Mouse (Mus musculus): ENCODE measurements around the gene Cldn3. TPM values are rescaled to one million over a fixed set of nuclear protein-coding genes. Genes with fewer than 3 reads are reported as not detected.

Cldn3 gene
- total and polyA plus RNA-seq, 2 experiments from 2014 or later = 4.7 to 10.5 TPM

DNA sequence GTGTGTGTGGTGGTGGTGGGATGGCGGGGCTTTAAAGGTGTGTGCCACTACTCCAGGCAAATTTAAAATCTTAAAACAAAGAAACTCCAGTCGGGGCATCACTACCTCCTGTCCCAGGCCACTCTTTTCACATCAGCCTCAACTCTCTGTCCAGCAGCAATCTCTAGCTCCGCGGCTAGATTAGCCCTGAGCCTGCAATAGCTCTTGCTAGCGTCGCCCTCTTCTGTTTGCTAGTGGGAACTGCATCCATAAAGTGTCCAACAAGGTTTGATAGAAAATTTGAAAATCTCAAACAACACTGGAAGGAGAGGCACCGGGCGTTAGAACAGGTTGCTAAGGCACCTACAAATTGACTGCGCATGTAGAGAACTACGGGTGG, 20.6 kb upstream of the Cldn3 start:
- Histone ChIP-seq H3K27ac (no peak overlapping the region), H3K27me3 (ENCODE audit: insufficient read depth, low read length) (no peaks in the 10 kb centered on the region), H3K9me3 (ENCODE audit: low read length) (no peaks in the 10 kb centered on the region), H3K4me1 (ENCODE audit: insufficient read depth, low read length) (peaks cover 4% of the 10 kb centered on the region; the same call in 1 of the 2 replicates), H3K4me3 (ENCODE audit: low read length) (peak overlapping the region; percentile 23), H3K4me2 (ENCODE audit: low read depth, low read length) (peak overlapping the region; percentile 54), H3K36me3 (ENCODE audit: insufficient read depth, low read length) (no peaks in the 10 kb centered on the region), H3K9ac (replicated peaks; ENCODE audit: low read length) (no peak overlapping the region)
- DNase-seq (ENCODE audit: low spot score) = peak; percentile 90
- 8% methylated on average over 10 of the region's 10 CpGs for WGBS
- ATAC-seq = peak; percentile 56; the same call in 1 of the 2 replicates
- TF ChIP-seq CTCF (IDR thresholded peaks at IDR 0.05; ENCODE audit: low read depth) = peak; percentile 85

DNA sequence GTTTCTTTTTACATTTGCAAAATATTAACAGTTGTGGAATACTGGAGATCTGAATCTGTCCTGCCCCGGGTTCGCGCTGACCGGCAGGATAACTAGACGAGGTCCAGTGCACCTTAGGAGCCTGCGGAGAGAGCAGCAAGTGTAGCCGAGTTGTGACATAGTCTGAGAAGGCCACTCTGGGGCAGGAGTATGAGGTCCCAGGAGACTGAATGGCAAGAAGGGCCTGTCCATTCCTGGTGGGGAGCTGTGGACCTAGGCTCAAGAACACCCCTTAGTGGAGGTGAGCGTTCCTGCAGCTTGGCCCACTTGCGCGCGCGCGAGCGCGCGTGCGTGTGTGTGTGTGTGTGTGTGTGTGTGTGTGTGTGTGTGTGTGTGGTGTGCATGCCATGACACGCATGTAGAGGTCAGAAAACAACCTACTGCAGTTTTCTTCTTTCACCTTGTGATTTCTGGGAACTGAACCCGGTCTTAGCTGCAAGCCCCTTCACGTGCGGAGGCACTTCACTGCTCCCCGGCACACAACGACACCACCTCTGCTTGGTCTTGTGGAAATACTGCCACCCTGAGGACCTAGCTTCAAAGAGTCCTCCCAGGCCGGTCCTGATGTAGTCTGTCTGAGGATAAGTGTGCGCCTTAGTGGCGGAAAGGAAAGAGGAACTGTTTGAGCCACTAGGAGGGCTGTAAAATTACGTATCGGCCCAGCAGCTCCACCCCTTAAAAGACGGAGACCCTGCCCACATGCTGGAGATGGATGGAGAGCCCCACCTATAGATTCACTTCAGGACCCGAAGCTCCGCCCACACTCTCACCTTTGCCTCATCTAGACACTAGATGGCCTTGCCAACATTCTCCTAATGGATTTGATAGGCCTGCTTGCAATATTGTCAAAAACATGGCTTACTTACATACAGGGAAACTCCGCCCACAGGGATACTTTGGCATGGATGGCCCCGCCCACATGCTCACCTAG, 19.9 kb upstream of the Cldn3 start:
- H3K27me3 ChIP-seq (ENCODE audit: insufficient read depth, low read length) = no peaks in the 10 kb centered on the region
- H3K27ac ChIP-seq = no peak overlapping the region
- H3K9ac ChIP-seq (replicated peaks; ENCODE audit: low read length) = no peak overlapping the region
- no peaks in the 10 kb centered on the region for H3K9me3 ChIP-seq (ENCODE audit: low read length)
- peak overlapping the region; percentile 23 for H3K4me3 ChIP-seq (ENCODE audit: low read length)
- DNase-seq (ENCODE audit: low spot score) = peak; percentile 76
- peak; percentile 80 for ATAC-seq
- H3K36me3 ChIP-seq (ENCODE audit: insufficient read depth, low read length) = no peaks in the 10 kb centered on the region
- H3K4me2 ChIP-seq (ENCODE audit: low read depth, low read length) = peak overlapping the region; percentile 54
- TF ChIP-seq CTCF (IDR thresholded peaks at IDR 0.05; ENCODE audit: low read depth) = peak; percentile 43; the same call in 1 of the 2 replicates
- peaks cover 4% of the 10 kb centered on the region; the same call in 1 of the 2 replicates for H3K4me1 ChIP-seq (ENCODE audit: insufficient read depth, low read length)
- 7% methylated on average over 24 of the region's 33 CpGs for WGBS

DNA sequence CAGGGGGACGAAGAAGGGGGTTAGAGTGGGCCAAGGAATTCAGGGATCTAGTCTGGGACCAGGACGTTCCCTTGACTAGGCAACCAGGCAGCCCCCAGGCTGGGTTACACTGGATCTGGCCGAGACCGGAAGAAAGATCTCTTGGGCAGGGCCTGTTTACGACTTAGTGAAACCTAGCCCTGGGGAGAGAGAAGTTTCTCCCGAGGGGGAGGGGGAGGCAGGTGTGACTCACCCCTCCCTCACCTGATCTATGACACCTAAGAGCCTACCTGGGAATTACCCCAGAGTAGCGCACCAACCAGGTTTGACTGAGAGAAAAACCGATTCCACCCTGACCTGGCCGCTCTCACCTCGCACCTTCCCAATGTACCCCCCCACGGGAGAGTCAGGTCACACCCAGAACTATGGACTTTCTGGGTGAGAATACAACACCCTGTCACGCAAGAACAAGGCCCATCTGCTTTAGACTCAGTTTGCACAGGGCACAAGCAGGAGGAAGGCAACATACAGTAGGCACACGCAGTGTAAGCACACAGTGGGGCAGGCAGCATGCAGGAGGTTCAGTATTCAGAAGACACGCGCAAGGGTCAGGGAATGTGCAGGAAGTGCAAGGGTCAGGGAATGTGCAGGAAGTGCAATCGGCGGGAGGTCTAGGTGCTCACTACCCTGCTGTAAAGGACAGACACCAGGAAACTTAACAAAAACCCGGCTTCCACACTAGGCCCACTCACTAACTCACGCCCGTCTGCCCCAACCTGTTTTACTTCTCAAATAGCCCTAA, 18.7 kb upstream of the Cldn3 start:
- Histone ChIP-seq H3K4me2 (ENCODE audit: low read depth, low read length) (no peak overlapping the region), H3K27ac (no peak overlapping the region), H3K4me1 (ENCODE audit: insufficient read depth, low read length) (peaks cover 4% of the 10 kb centered on the region; the same call in 1 of the 2 replicates), H3K9me3 (ENCODE audit: low read length) (no peaks in the 10 kb centered on the region), H3K9ac (replicated peaks; ENCODE audit: low read length) (no peak overlapping the region), H3K27me3 (ENCODE audit: insufficient read depth, low read length) (no peaks in the 10 kb centered on the region), H3K4me3 (ENCODE audit: low read length) (no peak overlapping the region), H3K36me3 (ENCODE audit: insufficient read depth, low read length) (no peaks in the 10 kb centered on the region)
- WGBS = 86% methylated on average over 20 of the region's 20 CpGs
- ATAC-seq (no peak), DNase-seq (ENCODE audit: low spot score) (no peak)
- TF ChIP-seq CTCF (IDR thresholded peaks at IDR 0.05; ENCODE audit: low read depth) = no peak

DNA sequence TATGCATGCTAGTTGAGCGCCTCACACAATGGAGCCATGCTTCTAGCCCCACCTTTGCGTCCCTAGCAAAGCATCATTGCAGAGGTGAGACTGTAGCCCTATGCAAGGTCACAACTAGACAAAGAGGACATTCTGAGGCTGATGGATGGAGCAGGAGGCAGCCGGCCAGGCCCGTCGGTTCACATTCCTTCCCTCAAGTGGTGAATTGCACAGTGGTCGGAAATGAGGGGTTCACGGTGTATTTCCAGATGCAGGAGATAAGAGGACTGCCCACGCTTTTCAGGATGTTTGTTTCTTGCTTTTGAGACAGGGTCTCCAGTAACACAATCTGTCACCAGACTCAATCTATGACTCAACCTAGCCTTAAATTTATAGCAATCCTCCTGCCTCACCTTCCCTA, 15.3 kb upstream of the Cldn3 start:
- DNase-seq (ENCODE audit: low spot score) (no peak), ATAC-seq (no peak)
- TF ChIP-seq CTCF (IDR thresholded peaks at IDR 0.05; ENCODE audit: low read depth) = no peak
- no peak overlapping the region for H3K27ac ChIP-seq
- H3K36me3 ChIP-seq (ENCODE audit: insufficient read depth, low read length) = no peaks in the 10 kb centered on the region
- H3K4me3 ChIP-seq (ENCODE audit: low read length) = no peak overlapping the region
- H3K4me1 ChIP-seq (ENCODE audit: insufficient read depth, low read length) = peaks cover 4% of the 10 kb centered on the region; the same call in 1 of the 2 replicates
- no peak overlapping the region for H3K4me2 ChIP-seq (ENCODE audit: low read depth, low read length)
- H3K9me3 ChIP-seq (ENCODE audit: low read length) = no peaks in the 10 kb centered on the region
- no peaks in the 10 kb centered on the region for H3K27me3 ChIP-seq (ENCODE audit: insufficient read depth, low read length)
- H3K9ac ChIP-seq (replicated peaks; ENCODE audit: low read length) = no peak overlapping the region
- WGBS = 77% methylated on average over 8 of the region's 8 CpGs

DNA sequence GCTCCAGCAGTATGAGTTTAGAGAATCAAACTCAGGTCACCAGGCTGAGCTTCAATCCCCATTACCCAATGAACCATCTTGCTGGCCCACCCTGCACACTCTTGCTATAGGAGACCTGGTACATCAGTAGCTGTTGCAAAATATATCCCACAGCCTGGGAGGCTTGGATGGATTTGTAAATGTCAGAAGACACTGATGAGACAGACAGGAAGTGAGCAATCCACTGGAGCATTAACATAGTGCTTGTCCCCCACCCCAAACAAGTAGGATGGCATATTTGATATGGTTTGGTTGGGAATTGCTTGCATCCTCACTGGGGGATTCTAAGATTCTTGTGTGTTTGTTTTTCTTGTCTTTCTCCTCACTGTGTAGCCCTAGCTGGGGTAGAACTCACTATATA, 12.9 kb upstream of the Cldn3 start:
- no peak overlapping the region for H3K4me3 ChIP-seq (ENCODE audit: low read length)
- ATAC-seq (no peak), DNase-seq (ENCODE audit: low spot score) (no peak)
- no peak overlapping the region for H3K9ac ChIP-seq (replicated peaks; ENCODE audit: low read length)
- H3K27me3 ChIP-seq (ENCODE audit: insufficient read depth, low read length) = no peaks in the 10 kb centered on the region
- H3K4me1 ChIP-seq (ENCODE audit: insufficient read depth, low read length) = no peaks in the 10 kb centered on the region
- no peaks in the 10 kb centered on the region for H3K36me3 ChIP-seq (ENCODE audit: insufficient read depth, low read length)
- no peak for TF ChIP-seq CTCF (IDR thresholded peaks at IDR 0.05; ENCODE audit: low read depth)
- H3K4me2 ChIP-seq (ENCODE audit: low read depth, low read length) = no peak overlapping the region
- H3K27ac ChIP-seq = no peak overlapping the region
- H3K9me3 ChIP-seq (ENCODE audit: low read length) = no peaks in the 10 kb centered on the region

DNA sequence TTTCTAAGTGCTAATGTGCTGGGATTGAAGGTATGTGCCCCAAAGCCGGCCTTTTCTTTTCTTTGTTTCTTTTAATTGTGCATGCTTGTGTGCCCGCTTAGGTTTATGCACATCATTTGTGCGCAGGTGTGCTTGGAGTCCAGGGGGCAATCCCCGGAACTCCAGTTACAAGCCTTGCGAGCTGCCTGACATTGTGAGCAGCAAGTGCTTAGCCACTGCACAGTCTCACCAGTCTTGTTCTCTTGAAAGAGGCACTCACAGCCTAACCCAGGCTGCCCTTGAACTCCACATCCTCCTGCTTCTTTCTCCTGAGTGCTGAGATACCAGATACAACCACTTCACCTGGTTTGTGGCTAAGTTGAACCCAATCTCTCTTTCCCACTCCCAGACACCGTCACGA, 12.5 kb upstream of the Cldn3 start:
- DNase-seq (ENCODE audit: low spot score) (no peak), ATAC-seq (no peak)
- Histone ChIP-seq H3K4me1 (ENCODE audit: insufficient read depth, low read length) (no peaks in the 10 kb centered on the region), H3K36me3 (ENCODE audit: insufficient read depth, low read length) (no peaks in the 10 kb centered on the region), H3K27me3 (ENCODE audit: insufficient read depth, low read length) (no peaks in the 10 kb centered on the region), H3K9me3 (ENCODE audit: low read length) (no peaks in the 10 kb centered on the region), H3K27ac (no peak overlapping the region), H3K4me2 (ENCODE audit: low read depth, low read length) (no peak overlapping the region), H3K9ac (replicated peaks; ENCODE audit: low read length) (no peak overlapping the region), H3K4me3 (ENCODE audit: low read length) (no peak overlapping the region)
- no peak for TF ChIP-seq CTCF (IDR thresholded peaks at IDR 0.05; ENCODE audit: low read depth)
- 88% methylated on average over 7 of the region's 7 CpGs for WGBS

Data from hindbrain, postnatal 0 days (tissue).